In genomic region chr8:84700941-84701911, GRCm38 (mm10) we compare ENCODE assay signal across 8 mouse cellular contexts. TPM values are rescaled to one million over a fixed set of nuclear protein-coding genes. Genes with fewer than 3 reads are reported as not detected.
DNase-seq lines count a peak whose midpoint lies in the region; ATAC-seq lines count a peak whose summit lies in the region.

Gene Lyl1, plus strand, starts transcription at chr8:84701457.

- peaks cover 71% of the 10 kb centered on the region for H3K27me3 ChIP-seq in forebrain, embryonic 10.5 days (ENCODE audit: poor library complexity, severe bottlenecking)
- H3K27me3 ChIP-seq in stomach, embryonic 16.5 days (ENCODE audit: control insufficient read depth, insufficient read depth, low read length): peaks cover 20% of the 10 kb centered on the region

- ATAC-seq in megakaryocyte progenitor cell, adult 5-6 weeks (replicated peaks; ENCODE audit: poor library complexity): peak; percentile 49
- peak; percentile 75 for ATAC-seq in stomach, embryonic 16.5 days (ENCODE audit: insufficient read depth, low FRiP score)

- peak; percentile 21 to 37 for DNase-seq in cerebellum, postnatal 14 days
- DNase-seq in cerebellum, adult 18-20 months: no peak
- DNase-seq in forebrain, embryonic 10.5 days (ENCODE audit: extremely low spot score, low spot score): peak; percentile 53
- peak; percentile 78 for DNase-seq in heart, postnatal 25 days (ENCODE audit: low spot score)
- peak; percentile 71 to 81 for DNase-seq in kidney, postnatal 4 days
- no peak for DNase-seq in layer of hippocampus, adult 9-10 months (ENCODE audit: low spot score)

- 11% methylated on average over 34 of the region's 34 CpGs for WGBS in forebrain, embryonic 10.5 days
- WGBS in stomach, embryonic 16.5 days: 17% methylated on average over 34 of the region's 34 CpGs

- H3K27ac ChIP-seq in forebrain, embryonic 10.5 days: peak within 1 kb of the TSS; percentile 72
- H3K27ac ChIP-seq in stomach, embryonic 16.5 days (ENCODE audit: low read length): peak within 1 kb of the TSS; percentile 66

- peak within 1 kb of the TSS; percentile 38 for H3K4me2 ChIP-seq in stomach, embryonic 16.5 days (ENCODE audit: low read depth, low read length)

- H3K9me3 ChIP-seq in forebrain, embryonic 10.5 days: no peaks in the 10 kb centered on the region
- no peaks in the 10 kb centered on the region for H3K9me3 ChIP-seq in stomach, embryonic 16.5 days (replicated peaks; ENCODE audit: control insufficient read depth, low read length)

- peaks cover 40% of the 10 kb centered on the region for H3K36me3 ChIP-seq in forebrain, embryonic 10.5 days (replicated peaks)
- H3K36me3 ChIP-seq in stomach, embryonic 16.5 days (ENCODE audit: control insufficient read depth, insufficient read depth, low read length): peaks cover 7% of the 10 kb centered on the region

- intact Hi-C loops in heart, postnatal 25 days (cut with DNase I): loop anchor here (2.0 to 5.0 kb wide), 2 partner anchors 36 to 40 kb away; no protein-coding TSS in a partner anchor

- peaks cover 40% of the 10 kb centered on the region for H3K4me1 ChIP-seq in forebrain, embryonic 10.5 days
- peaks cover 27% of the 10 kb centered on the region for H3K4me1 ChIP-seq in stomach, embryonic 16.5 days (ENCODE audit: control insufficient read depth, insufficient read depth, low read length)

- H3K9ac ChIP-seq in stomach, embryonic 16.5 days (ENCODE audit: low read length): peak within 1 kb of the TSS; percentile 62

- peak within 1 kb of the TSS; percentile 38 for H3K4me3 ChIP-seq in forebrain, embryonic 10.5 days
- H3K4me3 ChIP-seq in stomach, embryonic 16.5 days (replicated peaks; ENCODE audit: low read length): peak within 1 kb of the TSS; percentile 39

RNA-seq across cellular contexts. Expression of gene Lyl1, which starts in this region (rescaled TPM):
- polyA plus RNA-seq in forebrain, embryonic 10.5 days (2016; fragmentation: Nextera tagmentation; extraction: Ambion mirVana): 4.9 and 5.8 TPM in 2 replicates
- 1 to 10 TPM; 4.2 to 4.5 TPM for total RNA-seq in heart, postnatal 25 days (2021)
- 56.3 and 72.0 TPM in 2 replicates for total RNA-seq in megakaryocyte progenitor cell, adult 5-6 weeks (2015)
- 58.0 and 65.6 TPM in 2 replicates for total RNA-seq in megakaryocyte progenitor cell, adult 5-6 weeks (2017)
- polyA plus RNA-seq in stomach, embryonic 16.5 days (2015; fragmentation: Nextera tagmentation; extraction: Ambion mirVana): 6.0 and 8.3 TPM in 2 replicates

Comparison
In these comparisons a context has a peak if more than half of its experiments do, and no peak if none do; other contexts are left out.
1. RNA of gene Lyl1 (total RNA-seq): 56.3 to 72.0 TPM in megakaryocyte progenitor cell, adult 5-6 weeks; 4.2 to 4.5 TPM in heart, postnatal 25 days; every median in the first group is over 10 times any median in the second.
2. DNase-seq: peak in cerebellum, postnatal 14 days (2 of 2), forebrain, embryonic 10.5 days (single experiment), heart, postnatal 25 days (single experiment) and kidney, postnatal 4 days (2 of 2); none in cerebellum, adult 18-20 months (0 of 2) and layer of hippocampus, adult 9-10 months (single experiment).